ENCODE assay signal across 20 mouse cellular contexts in the genomic region with DNA sequence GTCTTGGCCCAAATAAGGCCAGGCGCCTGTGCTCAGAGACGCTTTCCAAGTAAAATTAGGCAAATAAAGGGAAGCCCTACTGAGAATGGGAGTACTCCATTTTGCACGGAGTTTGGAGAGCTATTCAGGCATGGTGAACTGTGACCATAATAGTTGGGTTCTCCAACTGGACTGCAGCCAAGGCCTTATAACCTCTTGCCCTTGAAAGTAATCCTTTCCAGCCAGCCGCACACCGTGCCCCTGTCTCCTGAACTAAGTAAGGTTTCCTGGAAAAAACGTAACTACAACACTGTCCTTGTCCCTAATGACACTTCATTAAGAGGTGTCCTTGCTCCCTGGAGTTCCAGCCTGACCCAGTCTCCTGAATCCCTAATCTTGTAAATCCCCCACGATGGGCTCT. TPM values are rescaled to one million over a fixed set of nuclear protein-coding genes. Genes with fewer than 3 reads are reported as not detected.
DNase-seq lines count a peak whose midpoint lies in the region; ATAC-seq and TF ChIP-seq lines count a peak whose summit lies in the region.
"Had no signal": no experiment of that assay in that cellular context is flagged by ENCODE, and none has a peak within 500 bp of the region (broad histone marks: within the 10 kb centered on the region; RNA-seq: fewer than 3 reads in every experiment).

No protein-coding gene starts in this region.

- intact Hi-C loops in gastrocnemius, postnatal 36 days (cut with DNase I) = no loop called here

- H3K4me1 ChIP-seq in midbrain, embryonic 14.5 days (ENCODE audit: control insufficient read depth, insufficient read depth, low read length) = no peaks in the 10 kb centered on the region
- no peaks in the 10 kb centered on the region for H3K4me1 ChIP-seq in midbrain, postnatal 0 days (ENCODE audit: insufficient read depth, low read length)
- H3K4me1 ChIP-seq in kidney, embryonic 15.5 days = peaks cover 23% of the 10 kb centered on the region
- H3K4me1 ChIP-seq: midbrain, embryonic 15.5 days; neural tube, embryonic 12.5 days had no signal

- DNase-seq in adrenal gland, adult 2 months = peak; percentile 45
- DNase-seq in adrenal gland, postnatal 25 days = no peak
- DNase-seq in midbrain, embryonic 14.5 days = peak; percentile 5
- no peak for DNase-seq in midbrain, postnatal 0 days (ENCODE audit: low spot score)
- no peak for DNase-seq in gastrocnemius, postnatal 36 days
- DNase-seq in retina, embryonic 14.5 days (ENCODE audit: low spot score) = no peak
- DNase-seq: cerebellum, adult 9-11 months; forebrain, postnatal 0 days; lung, postnatal 36 days; thymus, postnatal 36 days had no signal

- no peak overlapping the region for H3K27ac ChIP-seq in midbrain, embryonic 14.5 days (replicated peaks; ENCODE audit: low read depth, low read length)
- H3K27ac ChIP-seq in midbrain, postnatal 0 days (ENCODE audit: low read depth, low read length) = no peak overlapping the region
- peak overlapping the region; percentile 64; the same call in 1 of the 2 replicates for H3K27ac ChIP-seq in kidney, embryonic 15.5 days
- H3K27ac ChIP-seq: left cerebral cortex, adult 2 months; liver, embryonic 13.5 days; midbrain, embryonic 15.5 days; neural tube, embryonic 12.5 days had no signal

- no peaks in the 10 kb centered on the region for H3K36me3 ChIP-seq in midbrain, embryonic 14.5 days (ENCODE audit: control insufficient read depth, insufficient read depth, low read length)
- no peaks in the 10 kb centered on the region for H3K36me3 ChIP-seq in midbrain, postnatal 0 days (ENCODE audit: insufficient read depth, low read length)
- H3K36me3 ChIP-seq in kidney, embryonic 15.5 days = no peaks in the 10 kb centered on the region
- H3K36me3 ChIP-seq: liver, embryonic 13.5 days; midbrain, embryonic 15.5 days; neural tube, embryonic 12.5 days had no signal

- no peak overlapping the region for H3K4me2 ChIP-seq in midbrain, embryonic 14.5 days (ENCODE audit: low read length)
- H3K4me2 ChIP-seq in midbrain, postnatal 0 days (ENCODE audit: low read depth, low read length, poor library complexity, severe bottlenecking) = no peak overlapping the region
- no peak overlapping the region for H3K4me2 ChIP-seq in kidney, embryonic 15.5 days
- H3K4me2 ChIP-seq: liver, embryonic 13.5 days; midbrain, embryonic 15.5 days; neural tube, embryonic 12.5 days had no signal

- no peaks in the 10 kb centered on the region for H3K9me3 ChIP-seq in midbrain, embryonic 14.5 days (ENCODE audit: control insufficient read depth, low read length)
- no peaks in the 10 kb centered on the region for H3K9me3 ChIP-seq in midbrain, postnatal 0 days (ENCODE audit: low read length)
- H3K9me3 ChIP-seq in kidney, embryonic 15.5 days (replicated peaks) = no peaks in the 10 kb centered on the region
- H3K9me3 ChIP-seq: liver, embryonic 13.5 days; midbrain, embryonic 15.5 days; neural tube, embryonic 12.5 days had no signal

- no peaks in the 10 kb centered on the region for H3K27me3 ChIP-seq in midbrain, embryonic 14.5 days (ENCODE audit: control insufficient read depth, insufficient read depth, low read length)
- no peaks in the 10 kb centered on the region for H3K27me3 ChIP-seq in midbrain, postnatal 0 days (ENCODE audit: insufficient read depth, low read length)
- H3K27me3 ChIP-seq in kidney, embryonic 15.5 days = no peaks in the 10 kb centered on the region
- H3K27me3 ChIP-seq: midbrain, embryonic 15.5 days; neural tube, embryonic 12.5 days had no signal

- 17% methylated on average over 7 of the region's 7 CpGs for WGBS in midbrain, embryonic 14.5 days
- WGBS in midbrain, postnatal 0 days = 10% methylated on average over 7 of the region's 7 CpGs
- 26% methylated on average over 7 of the region's 7 CpGs for WGBS in kidney, embryonic 15.5 days

- TF ChIP-seq CTCF in midbrain, postnatal 0 days (IDR thresholded peaks at IDR 0.05) = no peak

- no peak for ATAC-seq in midbrain, embryonic 14.5 days (ENCODE audit: low FRiP score, low TSS enrichment)
- ATAC-seq in midbrain, postnatal 0 days (ENCODE audit: low FRiP score) = no peak
- ATAC-seq in kidney, embryonic 15.5 days (replicated peaks; ENCODE audit: low FRiP score) = 0 out of 2 replicates have a peak, but pooled peaks have one; percentile 29
- ATAC-seq in megakaryocyte-erythroid progenitor cell, adult 5-6 weeks (replicated peaks; ENCODE audit: low FRiP score, low TSS enrichment, poor library complexity, severe bottlenecking) = no peak
- ATAC-seq: forebrain, postnatal 0 days; midbrain, embryonic 15.5 days had no signal

- H3K4me3 ChIP-seq in midbrain, embryonic 14.5 days (replicated peaks; ENCODE audit: low read depth, low read length) = no peak overlapping the region
- H3K4me3 ChIP-seq in midbrain, postnatal 0 days (ENCODE audit: low read depth, low read length) = no peak overlapping the region
- no peak overlapping the region for H3K4me3 ChIP-seq in kidney, embryonic 15.5 days (replicated peaks)
- H3K4me3 ChIP-seq: erythroblast, embryonic 14.5 days; left cerebral cortex, adult 2 months; liver, embryonic 13.5 days; midbrain, embryonic 15.5 days; neural tube, embryonic 12.5 days had no signal

- H3K9ac ChIP-seq in midbrain, embryonic 14.5 days (replicated peaks; ENCODE audit: low read length) = no peak overlapping the region
- no peak overlapping the region for H3K9ac ChIP-seq in midbrain, postnatal 0 days (replicated peaks; ENCODE audit: low read length, poor library complexity, severe bottlenecking)
- no peak overlapping the region for H3K9ac ChIP-seq in kidney, embryonic 15.5 days
- H3K9ac ChIP-seq: forebrain, postnatal 0 days; liver, embryonic 13.5 days; midbrain, embryonic 15.5 days; neural tube, embryonic 12.5 days had no signal

RNA-seq across cellular contexts. Expression of a gene that starts 19.4 kb away (rescaled TPM):
- 100 to 1,000 TPM; 249 to 348 TPM for total RNA-seq in adrenal gland, adult 2 months (2021)
- polyA plus RNA-seq in adrenal gland, adult 2 months (2012; rRNA removed) = 126 and 136 TPM in 2 replicates
- 378 and 500 TPM in 2 replicates for total RNA-seq in adrenal gland, postnatal 25 days (2021)
- polyA plus RNA-seq in midbrain, embryonic 14.5 days (2014; fragmentation: Nextera tagmentation; extraction: Ambion mirVana) = 283 and 294 TPM in 2 replicates
- total RNA-seq in midbrain, postnatal 0 days (2014; rRNA removed) = 252 and 341 TPM in 2 replicates
- polyA plus RNA-seq in midbrain, postnatal 0 days (2015; fragmentation: Nextera tagmentation; extraction: Ambion mirVana) = 422 and 475 TPM in 2 replicates
- polyA plus RNA-seq in kidney, embryonic 15.5 days (2015; fragmentation: Nextera tagmentation; extraction: Ambion mirVana) = 593 and 603 TPM in 2 replicates
- total RNA-seq in megakaryocyte-erythroid progenitor cell, adult 5-6 weeks (2014; fragmentation: Nextera tagmentation) = 313 and 330 TPM in 2 replicates
- 760 and 1,064 TPM in 2 replicates for total RNA-seq in megakaryocyte-erythroid progenitor cell, adult 5-6 weeks (2017)
- 100 to 1,000 TPM in 1 of 2 experiments, 10 to 100 TPM in 1; 68.5 to 119 TPM for total RNA-seq in gastrocnemius, postnatal 36 days (2021)

RNA-seq across cellular contexts. Expression of a gene that starts 42.6 kb away (rescaled TPM):
- 1 to 10 TPM in 1 of 2 experiments, not detected in 1; 2.3 TPM for total RNA-seq in adrenal gland, adult 2 months (2021)
- polyA plus RNA-seq in adrenal gland, adult 2 months (2012; rRNA removed) = 0.67 TPM in 1 of 2 replicates, not detected in the other
- total RNA-seq in adrenal gland, postnatal 25 days (2021) = 6.0 TPM in 1 of 2 replicates, not detected in the other
- 0.49 and 0.50 TPM in 2 replicates for polyA plus RNA-seq in midbrain, embryonic 14.5 days (2014; fragmentation: Nextera tagmentation; extraction: Ambion mirVana)
- total RNA-seq in midbrain, postnatal 0 days (2014; rRNA removed) = not detected in 2 replicates
- 0.12 TPM in 1 of 2 replicates, not detected in the other for polyA plus RNA-seq in midbrain, postnatal 0 days (2015; fragmentation: Nextera tagmentation; extraction: Ambion mirVana)
- 0.82 and 0.96 TPM in 2 replicates for polyA plus RNA-seq in kidney, embryonic 15.5 days (2015; fragmentation: Nextera tagmentation; extraction: Ambion mirVana)
- not detected in 2 replicates for total RNA-seq in megakaryocyte-erythroid progenitor cell, adult 5-6 weeks (2014; fragmentation: Nextera tagmentation)
- 1.8 TPM in 1 of 2 replicates, not detected in the other for total RNA-seq in megakaryocyte-erythroid progenitor cell, adult 5-6 weeks (2017)
- not detected for total RNA-seq in gastrocnemius, postnatal 36 days (2021)
- total RNA-seq: forebrain, postnatal 0 days; granulocyte monocyte progenitor cell, adult 5-6 weeks; hematopoietic stem cell, adult 5-6 weeks; left cerebral cortex, adult 2 months had no signal
- polyA plus RNA-seq: erythroblast, embryonic 14.5 days; forebrain, postnatal 0 days; spleen, adult 2 months had no signal

Comparison
In these comparisons a context has a peak if more than half of its experiments do, and no peak if none do; other contexts are left out.
1. DNase-seq: peak in adrenal gland, adult 2 months (single experiment) and midbrain, embryonic 14.5 days (single experiment); none in adrenal gland, postnatal 25 days (single experiment), midbrain, postnatal 0 days (single experiment), gastrocnemius, postnatal 36 days (0 of 2) and retina, embryonic 14.5 days (single experiment).